Mouse (Mus musculus): ENCODE data around the gene Agbl5. TPM values are rescaled to one million over a fixed set of nuclear protein-coding genes. Genes with fewer than 3 reads are reported as not detected.

Gene Agbl5
- 49.5 and 56.4 TPM in 2 replicates for polyA plus RNA-seq (2012; rRNA removed)

GRCm38 (mm10) chr5:30888337-30889087 lies at the start of gene Agbl5:
Agbl5 (plus strand) TSS chr5:30888694.

GRCm38 (mm10) chr5:30867712-30868111 lies 20.8 kb upstream of the Agbl5 start, which contains the start of gene Tmem214:
Tmem214 (plus strand) TSS chr5:30868012.

GRCm38 (mm10) chr5:30907413-30908059 lies 19.0 kb downstream of the Agbl5 start, which contains the start of gene Ost4:
Ost4 (minus strand) TSS chr5:30907788.

GRCm38 (mm10) chr5:30913060-30913841 lies 24.8 kb downstream of the Agbl5 start, which contains the start of gene Emilin1:
Emilin1 (plus strand) TSS chr5:30913402.

GRCm38 (mm10) chr5:30921256-30922033 lies 33.0 kb downstream of the Agbl5 start, which contains the start of gene Khk:
Khk (plus strand) TSS chr5:30921431.

GRCm38 (mm10) chr5:30944956-30945781 lies 56.7 kb downstream of the Agbl5 start, which contains the start of gene Cgref1:
Cgref1 (minus strand) TSS chr5:30945591.

Other genes starting within 250 kb of the Agbl5 start
- 34.9 and 38.2 TPM in 2 replicates for gene Slc35f6, start 240.8 kb upstream of the Agbl5 start, polyA plus RNA-seq (2012; rRNA removed)
- 28.2 and 31.9 TPM in 2 replicates for gene Cenpa, start 221.9 kb upstream of the Agbl5 start, polyA plus RNA-seq (2012; rRNA removed)
- gene Dpysl5, start 177.1 kb upstream of the Agbl5 start, polyA plus RNA-seq (2012; rRNA removed) = 388 and 454 TPM in 2 replicates
- gene Mapre3, start 74.1 kb upstream of the Agbl5 start, polyA plus RNA-seq (2012; rRNA removed) = 186 TPM in 2 replicates
- gene Tmem214, start 20.7 kb upstream of the Agbl5 start, polyA plus RNA-seq (2012; rRNA removed) = 70.2 and 73.8 TPM in 2 replicates
- gene Ost4, start 19.1 kb downstream of the Agbl5 start, polyA plus RNA-seq (2012; rRNA removed) = 211 and 228 TPM in 2 replicates
- gene Emilin1, start 24.7 kb downstream of the Agbl5 start, polyA plus RNA-seq (2012; rRNA removed) = 8.0 and 17.2 TPM in 2 replicates
- gene Khk, start 32.7 kb downstream of the Agbl5 start, polyA plus RNA-seq (2012; rRNA removed) = 9.1 and 11.0 TPM in 2 replicates
- gene Cgref1, start 56.9 kb downstream of the Agbl5 start, polyA plus RNA-seq (2012; rRNA removed) = 59.3 and 70.9 TPM in 2 replicates
- gene Preb, start 71.7 kb downstream of the Agbl5 start, polyA plus RNA-seq (2012; rRNA removed) = 156 and 160 TPM in 2 replicates
- gene Tcf23, start 80.0 kb downstream of the Agbl5 start, polyA plus RNA-seq (2012; rRNA removed) = 0.01 TPM in 1 of 2 replicates, not detected in the other
- gene Atraid, start 159.6 kb downstream of the Agbl5 start, polyA plus RNA-seq (2012; rRNA removed) = 162 and 172 TPM in 2 replicates
- 41.9 and 44.0 TPM in 2 replicates for gene Slc5a6, start 160.2 kb downstream of the Agbl5 start, polyA plus RNA-seq (2012; rRNA removed)
- 23.0 and 24.6 TPM in 2 replicates for gene Cad, start 166.1 kb downstream of the Agbl5 start, polyA plus RNA-seq (2012; rRNA removed)
- not detected in 2 replicates for gene Dnajc5g, start 217.6 kb downstream of the Agbl5 start, polyA plus RNA-seq (2012; rRNA removed)
- gene Slc30a3, start 219.5 kb downstream of the Agbl5 start, polyA plus RNA-seq (2012; rRNA removed) = 10.6 and 13.6 TPM in 2 replicates
- 1.2 TPM in 1 of 2 replicates, not detected in the other for gene Trim54, start 228.0 kb downstream of the Agbl5 start, polyA plus RNA-seq (2012; rRNA removed)

All from central nervous system, embryonic 18 days (tissue).